Comparison of ENCODE assay signal across 19 mouse cellular contexts in genomic region chr7:48823621-48824020, GRCm38 (mm10). TPM values are rescaled to one million over a fixed set of nuclear protein-coding genes. Genes with fewer than 3 reads are reported as not detected.
"Had no signal": no experiment of that assay in that cellular context is flagged by ENCODE, and none has a peak within 500 bp of the region (broad histone marks: within the 10 kb centered on the region; RNA-seq: fewer than 3 reads in every experiment).

No protein-coding gene starts in this region.

- H3K9me3 ChIP-seq: neural tube, embryonic 15.5 days; stomach, embryonic 15.5 days had no signal

- H3K4me2 ChIP-seq: neural tube, embryonic 15.5 days; stomach, embryonic 15.5 days had no signal

- H3K27ac ChIP-seq: neural tube, embryonic 15.5 days; stomach, embryonic 15.5 days; stomach, postnatal 0 days had no signal

- H3K9ac ChIP-seq: neural tube, embryonic 15.5 days; stomach, embryonic 15.5 days had no signal

- DNase-seq: retina, postnatal 1 day; right cerebral cortex, adult 18-20 months; right cerebral cortex, postnatal 14 days; right cerebral cortex, postnatal 25 days; right cerebral cortex, postnatal 4 days; spleen, adult 18-20 months; thymus, adult 18-20 months; thymus, adult 2 months; thymus, postnatal 14 days; thymus, postnatal 25 days; thymus, postnatal 36 days; thymus, postnatal 4 days had no signal

- H3K4me3 ChIP-seq: neural tube, embryonic 15.5 days; stomach, embryonic 15.5 days had no signal

- H3K4me1 ChIP-seq: neural tube, embryonic 15.5 days; stomach, embryonic 15.5 days had no signal

- H3K27me3 ChIP-seq: stomach, embryonic 15.5 days had no signal

RNA-seq across cellular contexts. Expression of gene Csrp3, which starts 24.2 kb away (rescaled TPM):
- total RNA-seq: neutrophil, adult 5-6 weeks had no signal
- polyA plus RNA-seq: small intestine, adult 2 months; testis, adult 2 months; urinary bladder, adult 2 months had no signal
